Mouse (Mus musculus) ES-E14 (cell line): ENCODE measurements at regions not wholly inside any gene's neighbourhood (a gene's known extent, or its start where the extent isn't known, plus 50 kb on each side); places are given as distances from the start of the nearest gene placed in this dataset.
"Not testable (repeated sequence)": the region's sequence is repeated elsewhere in the genome, so short reads cannot be mapped to it uniquely, and the experiment has no call there.

Source experiments
- DNase-seq: peaks from one replicate; pipeline ENCODE4 v3.0.0-alpha.2; 2013; ENCODE audit warnings: low read depth, low spot score
- H3K27ac ChIP-seq: 2 replicates; pipeline ENCODE4 v1.5.1; 2012; ENCODE audit warnings: low read depth, mild to moderate bottlenecking, low read length, moderate library complexity, mixed read lengths; ENCODE audit not compliant: poor library complexity, insufficient read depth, severe bottlenecking
- H3K36me3 ChIP-seq: 2 replicates; pipeline ENCODE4 v1.6.1; 2012; ENCODE audit warnings: mild to moderate bottlenecking, low read length, moderate library complexity, mixed read lengths; ENCODE audit not compliant: control insufficient read depth, poor library complexity, insufficient read depth, severe bottlenecking
- H3K4me1 ChIP-seq, 2 experiments: fragments of 150-350 bp in 1 of 2; sonication (generic) in 1 of 2; 2 replicates each; pipeline ENCODE4 v1.6.1; 2012; ENCODE audit warnings: low read length in 2 of 2, mild to moderate bottlenecking in 1 of 2, mixed read lengths in 1 of 2; ENCODE audit not compliant: control insufficient read depth in 2 of 2, insufficient read depth in 2 of 2, poor library complexity in 1 of 2
- H3K4me3 ChIP-seq, 2 experiments: fragments of 150-350 bp in 1 of 2; sonication (generic) in 1 of 2; 2 replicates each; pipeline ENCODE4 v1.5.1; 2012; ENCODE audit warnings: low read length in 2 of 2, low read depth in 1 of 2, mild to moderate bottlenecking in 1 of 2, mixed read lengths in 1 of 2; ENCODE audit not compliant: insufficient read depth in 1 of 2, poor library complexity in 1 of 2, severe bottlenecking in 1 of 2
- H3K9ac ChIP-seq: 2 replicates; pipeline ENCODE4 v1.6.1; 2012; ENCODE audit warnings: low read depth, mild to moderate bottlenecking, low read length, mixed read lengths; ENCODE audit not compliant: poor library complexity, insufficient read depth, severe bottlenecking
- H3K9me3 ChIP-seq: fragments of 150-350 bp; sonication (generic); 2 replicates; pipeline ENCODE4 v1.6.1; 2012; ENCODE audit warnings: low read depth, mild to moderate bottlenecking, low read length; ENCODE audit not compliant: control insufficient read depth, insufficient read depth
- CHD2 ChIP-seq: IDR thresholded peaks from 2 replicates; pipeline ENCODE4 v1.6.1; 2014; ENCODE audit warnings: mild to moderate bottlenecking, low read depth, low read length, inconsistent platforms
- HCFC1 ChIP-seq: IDR thresholded peaks from 2 replicates; pipeline ENCODE4 v1.6.1; 2012; ENCODE audit warnings: low read length, inconsistent platforms, borderline replicate concordance; ENCODE audit not compliant: insufficient read depth
- MAFK ChIP-seq: IDR thresholded peaks from 2 replicates; pipeline ENCODE4 v1.6.1; 2014; ENCODE audit warnings: mild to moderate bottlenecking, low read depth, low read length, inconsistent platforms; ENCODE audit not compliant: insufficient read depth
- ZC3H11A ChIP-seq: IDR thresholded peaks from 2 replicates; pipeline ENCODE4 v1.6.1; 2012; ENCODE audit warnings: low read depth, mild to moderate bottlenecking, inconsistent platforms, low read length, borderline replicate concordance
- ZNF384 ChIP-seq: IDR thresholded peaks from 2 replicates; pipeline ENCODE4 v1.6.1; 2012; ENCODE audit warnings: low read depth, low read length, inconsistent platforms
- in situ Hi-C, 2 experiments: fragments of 600-800 bp; cut with MboI; formaldehyde crosslinking; loops; one replicate each; pipeline ENCODE4 v1.15.1; 2025; ENCODE audit warnings: low sequenced_read_pairs in 2 of 2, inconsistent platforms in 1 of 2; ENCODE audit not compliant: unreplicated experiment in 2 of 2

- no peak overlapping the region for H3K27ac ChIP-seq
- no peak overlapping the region for H3K4me3 ChIP-seq
- H3K36me3 ChIP-seq, result no peaks in the 10 kb centered on the region
- H3K9ac ChIP-seq, result no peak overlapping the region
- no peaks in the 10 kb centered on the region for H3K9me3 ChIP-seq
- H3K4me1 ChIP-seq, result no peaks in the 10 kb centered on the region
- TF ChIP-seq ZNF384 (no peak), ZC3H11A (no peak)
- DNase-seq, result no peak
- in situ Hi-C loops, result no loop called here
Measured at GRCm38 (mm10) chr7:69167456-69167855, 418.4 kb upstream of the Arrdc4 start.

- H3K4me3 ChIP-seq, result no peak overlapping the region
- H3K4me1 ChIP-seq, result no peaks in the 10 kb centered on the region
- no peak overlapping the region for H3K27ac ChIP-seq
- no peak for DNase-seq
- no peak overlapping the region for H3K9ac ChIP-seq
- no peaks in the 10 kb centered on the region for H3K9me3 ChIP-seq
- in situ Hi-C loops, result no loop called here
- H3K36me3 ChIP-seq, result no peaks in the 10 kb centered on the region
- TF ChIP-seq HCFC1, result no peak
- no peak for TF ChIP-seq MAFK
- no peak for TF ChIP-seq ZC3H11A
- no peak for TF ChIP-seq ZNF384
- TF ChIP-seq CHD2, result no peak
Measured at GRCm38 (mm10) chr7:69161916-69162315, 412.9 kb upstream of the Arrdc4 start.

GRCm38 (mm10) chr7:69142351-69142750 lies 393.3 kb upstream of the Arrdc4 start:
- no peak overlapping the region for H3K9ac ChIP-seq
- DNase-seq, result no peak
- H3K36me3 ChIP-seq, result no peaks in the 10 kb centered on the region
- no peak for TF ChIP-seq MAFK
- TF ChIP-seq CHD2, result no peak
- TF ChIP-seq ZC3H11A, result no peak
- no peak for TF ChIP-seq ZNF384
- TF ChIP-seq HCFC1, result no peak
- no peaks in the 10 kb centered on the region for H3K4me1 ChIP-seq
- H3K9me3 ChIP-seq, result no peaks in the 10 kb centered on the region
- H3K27ac ChIP-seq, result no peak overlapping the region
- no peak overlapping the region for H3K4me3 ChIP-seq
- in situ Hi-C loops, result no loop called here

- in situ Hi-C loops, result no loop called here
- Histone ChIP-seq H3K27ac (no peak overlapping the region), H3K36me3 (no peaks in the 10 kb centered on the region), H3K4me3 (no peak overlapping the region), H3K4me1 (no peaks in the 10 kb centered on the region), H3K9ac (no peak overlapping the region), H3K9me3 (no peaks in the 10 kb centered on the region)
- TF ChIP-seq ZC3H11A, result no peak
- TF ChIP-seq HCFC1, result no peak
- TF ChIP-seq CHD2, result no peak
- no peak for TF ChIP-seq MAFK
- TF ChIP-seq ZNF384, result no peak
- no peak for DNase-seq
Measured at GRCm38 (mm10) chr7:69133441-69133840, 384.4 kb upstream of the Arrdc4 start.

GRCm38 (mm10) chr7:69101770-69102169 lies 352.7 kb upstream of the Arrdc4 start:
- H3K9ac ChIP-seq, H3K4me3 ChIP-seq, DNase-seq, H3K27ac ChIP-seq, H3K36me3 ChIP-seq, H3K4me1 ChIP-seq, in situ Hi-C loops, H3K9me3 ChIP-seq: not testable (repeated sequence)
